In the genomic region with DNA sequence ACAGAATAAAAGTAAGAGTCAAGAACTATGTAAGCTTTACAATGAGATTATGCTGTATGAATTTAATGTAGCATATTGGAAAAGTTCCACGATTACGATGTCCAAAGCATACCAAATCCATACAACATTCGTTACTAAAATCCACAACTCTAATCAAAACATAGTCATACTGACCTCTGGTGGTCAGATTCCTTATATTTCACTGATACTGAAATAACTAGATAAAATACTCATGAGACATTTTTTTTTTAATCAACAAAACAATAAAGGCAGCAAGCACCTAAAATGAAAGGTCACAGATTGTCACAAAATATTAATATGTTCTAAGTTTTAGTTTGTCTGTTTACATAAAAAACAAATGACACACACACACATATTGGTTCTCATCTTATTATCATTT, we compare ENCODE assay signal across 8 mouse cellular contexts. TPM values are rescaled to one million over a fixed set of nuclear protein-coding genes. Genes with fewer than 3 reads are reported as not detected.
A peak's percentile ranks its signal among the peaks of the same experiment; 100 is the strongest.
DNase-seq lines count a peak whose midpoint lies in the region; ATAC-seq and TF ChIP-seq lines count a peak whose summit lies in the region.

No protein-coding gene starts in this region.

- no peaks in the 10 kb centered on the region for H3K36me3 ChIP-seq in kidney, adult 2 months (ENCODE audit: control insufficient read depth, insufficient read depth, low read length)
- H3K36me3 ChIP-seq in G1E (replicated peaks), result peaks cover 12% of the 10 kb centered on the region
- H3K36me3 ChIP-seq in embryonic facial prominence, embryonic 13.5 days, result no peaks in the 10 kb centered on the region
- H3K36me3 ChIP-seq in limb, embryonic 14.5 days (ENCODE audit: control insufficient read depth, insufficient read depth, low read length), result no peaks in the 10 kb centered on the region

- H3K9me3 ChIP-seq in G1E (replicated peaks), result no peaks in the 10 kb centered on the region
- peaks cover under 1% of the 10 kb centered on the region; the same call in 1 of the 2 replicates for H3K9me3 ChIP-seq in embryonic facial prominence, embryonic 13.5 days
- H3K9me3 ChIP-seq in limb, embryonic 14.5 days (ENCODE audit: control insufficient read depth, low read length), result no peaks in the 10 kb centered on the region

- H3K4me3 ChIP-seq in kidney, adult 2 months (ENCODE audit: insufficient read depth, low read depth, low read length), result no peak overlapping the region
- no peak overlapping the region; the same call in 1 of the 2 replicates for H3K4me3 ChIP-seq in G1E (ENCODE audit: low read depth, low read length)
- H3K4me3 ChIP-seq in embryonic facial prominence, embryonic 13.5 days, result peak overlapping the region; percentile 85; the same call in 1 of the 2 replicates
- no peak overlapping the region for H3K4me3 ChIP-seq in limb, embryonic 14.5 days (replicated peaks; ENCODE audit: low read length)

- no peak for TF ChIP-seq CTCF in kidney, adult 2 months (conservative IDR thresholded peaks at IDR 0.05; ENCODE audit: insufficient read depth, insufficient read length, low read depth, low read length)
- TF ChIP-seq CTCF in G1E (IDR thresholded peaks at IDR 0.05; ENCODE audit: low read depth, low read length), result no peak

- peak; percentile 60 for DNase-seq in kidney, adult 2 months
- DNase-seq in kidney, postnatal 25 days, result no peak
- DNase-seq in G1E (ENCODE audit: low spot score), result peak; percentile 21
- peak; percentile 93 for DNase-seq in limb, embryonic 14.5 days (ENCODE audit: low spot score)
- peak; percentile 42 for DNase-seq in retina, postnatal 7 days (ENCODE audit: low read depth, low spot score)
- no peak for DNase-seq in thymus, postnatal 10 days (ENCODE audit: low spot score in 2 of 2)
- no peak for DNase-seq in cerebellum, adult 11-12 months

- H3K27me3 ChIP-seq in kidney, adult 2 months (replicated peaks; ENCODE audit: control insufficient read depth, insufficient read depth, low read length), result no peaks in the 10 kb centered on the region
- H3K27me3 ChIP-seq in G1E (ENCODE audit: insufficient read depth, low read length), result no peaks in the 10 kb centered on the region
- no peaks in the 10 kb centered on the region for H3K27me3 ChIP-seq in embryonic facial prominence, embryonic 13.5 days
- no peaks in the 10 kb centered on the region for H3K27me3 ChIP-seq in limb, embryonic 14.5 days (ENCODE audit: control insufficient read depth, insufficient read depth, low read length)

- no peak overlapping the region for H3K9ac ChIP-seq in embryonic facial prominence, embryonic 13.5 days
- H3K9ac ChIP-seq in limb, embryonic 14.5 days (ENCODE audit: low read depth, low read length, severe bottlenecking), result no peak overlapping the region

- ATAC-seq in G1E (ENCODE audit: extremely low read depth, insufficient number of reproducible peaks, low FRiP score, poor library complexity, severe bottlenecking), result no peak
- ATAC-seq in embryonic facial prominence, embryonic 13.5 days (ENCODE audit: insufficient number of reproducible peaks, insufficient read depth, low FRiP score, low TSS enrichment, low read depth), result no peak
- no peak for ATAC-seq in limb, embryonic 14.5 days (ENCODE audit: low FRiP score, low read depth)

- H3K4me1 ChIP-seq in kidney, adult 2 months (ENCODE audit: control insufficient read depth, insufficient read depth, low read length), result no peaks in the 10 kb centered on the region; the same call in 1 of the 2 replicates
- H3K4me1 ChIP-seq in G1E (ENCODE audit: insufficient read depth, low read depth, low read length), result peaks cover 9% of the 10 kb centered on the region
- peaks cover 4% of the 10 kb centered on the region for H3K4me1 ChIP-seq in embryonic facial prominence, embryonic 13.5 days
- H3K4me1 ChIP-seq in limb, embryonic 14.5 days (ENCODE audit: control insufficient read depth, insufficient read depth, low read length), result peaks cover 3% of the 10 kb centered on the region; the same call in 1 of the 2 replicates

- WGBS in kidney, adult 2 months, result 5% methylated on average over 3 of the region's 3 CpGs
- WGBS in embryonic facial prominence, embryonic 13.5 days, result 18% methylated on average over 3 of the region's 3 CpGs
- WGBS in limb, embryonic 14.5 days, result 29% methylated on average over 3 of the region's 3 CpGs

- TF ChIP-seq POLR2A in kidney, adult 2 months (IDR thresholded peaks at IDR 0.05; ENCODE audit: low read depth, low read length), result no peak
- no peak for TF ChIP-seq POLR2A in limb, embryonic 14.5 days (IDR thresholded peaks at IDR 0.05; ENCODE audit: borderline replicate concordance, extremely low read depth, insufficient read depth, insufficient read length)

- peak overlapping the region; percentile 86 for H3K4me2 ChIP-seq in embryonic facial prominence, embryonic 13.5 days
- peak overlapping the region; percentile 71 for H3K4me2 ChIP-seq in limb, embryonic 14.5 days (replicated peaks; ENCODE audit: low read depth, low read length, severe bottlenecking)

- no peak overlapping the region for H3K27ac ChIP-seq in kidney, adult 2 months (ENCODE audit: insufficient read depth, low read depth, low read length)
- H3K27ac ChIP-seq in embryonic facial prominence, embryonic 13.5 days, result no peak overlapping the region
- H3K27ac ChIP-seq in limb, embryonic 14.5 days (replicated peaks; ENCODE audit: low read depth, low read length), result no peak overlapping the region

RNA-seq across cellular contexts. Expression of gene Ncapg, which starts 1.4 kb away (rescaled TPM):
- 0.05 and 0.14 TPM in 2 replicates for polyA plus RNA-seq in kidney, adult 2 months (2012; rRNA removed)
- total RNA-seq in G1E (2014; fragmentation: Nextera tagmentation), result 129 and 155 TPM in 2 replicates
- total RNA-seq in G1E (2017), result 130 and 157 TPM in 2 replicates
- polyA plus RNA-seq in G1E (2012), result 6.9 and 9.2 TPM in 2 replicates
- 49.6 and 52.4 TPM in 2 replicates for polyA plus RNA-seq in embryonic facial prominence, embryonic 13.5 days (2015; fragmentation: Nextera tagmentation; extraction: Ambion mirVana)
- polyA plus RNA-seq in limb, embryonic 14.5 days (2012; rRNA removed), result 23.2 and 29.2 TPM in 2 replicates
- 40.6 and 43.0 TPM in 2 replicates for polyA plus RNA-seq in limb, embryonic 14.5 days (2014; fragmentation: Nextera tagmentation; extraction: Ambion mirVana)

RNA-seq across cellular contexts. Expression of gene Fam184b, which starts 28.9 kb away (rescaled TPM):
- polyA plus RNA-seq in kidney, adult 2 months (2012; rRNA removed), result 0.11 and 0.14 TPM in 2 replicates
- total RNA-seq in G1E (2014; fragmentation: Nextera tagmentation) (not detected in 2 replicates), G1E (2017) (0.05 and 0.06 TPM in 2 replicates)
- not detected in 2 replicates for polyA plus RNA-seq in G1E (2012)
- polyA plus RNA-seq in embryonic facial prominence, embryonic 13.5 days (2015; fragmentation: Nextera tagmentation; extraction: Ambion mirVana), result 0.85 and 1.1 TPM in 2 replicates
- polyA plus RNA-seq in limb, embryonic 14.5 days (2012; rRNA removed), result 1.5 and 1.6 TPM in 2 replicates
- 2.9 and 3.1 TPM in 2 replicates for polyA plus RNA-seq in limb, embryonic 14.5 days (2014; fragmentation: Nextera tagmentation; extraction: Ambion mirVana)

Comparison
In these comparisons a context has a peak if more than half of its experiments do, and no peak if none do; other contexts are left out.
1. DNase-seq: peak in kidney, adult 2 months (single experiment), G1E (single experiment), limb, embryonic 14.5 days (single experiment) and retina, postnatal 7 days (single experiment); none in kidney, postnatal 25 days (0 of 2), thymus, postnatal 10 days (0 of 2) and cerebellum, adult 11-12 months (single experiment).